Mouse (Mus musculus) brain, embryonic 14.5 days (tissue): ENCODE results near the gene Nol4l. TPM values are rescaled to one million over a fixed set of nuclear protein-coding genes. Genes with fewer than 3 reads are reported as not detected.
"Not testable (repeated sequence)": the region's sequence is repeated elsewhere in the genome, so short reads cannot be mapped to it uniquely, and the experiment has no call there.

Experiments
- DNase-seq: peaks from one replicate; pipeline ENCODE4 v3.0.0-alpha.2; 2011; ENCODE audit warnings: low read depth
- CTCF ChIP-seq: fragments of 200-500 bp; IDR thresholded peaks from 2 replicates; pipeline ENCODE4 v1.5.1; 2012; ENCODE audit warnings: inconsistent platforms, mild to moderate bottlenecking, moderate library complexity, borderline replicate concordance; ENCODE audit not compliant: insufficient read depth, insufficient read length; ENCODE audit errors: extremely low read depth
- POLR2A ChIP-seq: fragments of 200-500 bp; IDR thresholded peaks from 2 replicates; pipeline ENCODE4 v1.6.1; 2012; ENCODE audit warnings: mild to moderate bottlenecking, inconsistent platforms, borderline replicate concordance; ENCODE audit not compliant: poor library complexity, insufficient read depth, insufficient read length, severe bottlenecking; ENCODE audit errors: extremely low read depth
- polyA plus RNA-seq: library from polyadenylated mRNA; depleted of rRNA; stranded (reverse); fragments of >200 nt; gene quantifications from 2 replicates; pipeline ENCODE4 v1.2.3, GENCODE M21; 2012

The Nol4l gene
- polyA plus RNA-seq, 1 experiment, result 101 TPM

DNA sequence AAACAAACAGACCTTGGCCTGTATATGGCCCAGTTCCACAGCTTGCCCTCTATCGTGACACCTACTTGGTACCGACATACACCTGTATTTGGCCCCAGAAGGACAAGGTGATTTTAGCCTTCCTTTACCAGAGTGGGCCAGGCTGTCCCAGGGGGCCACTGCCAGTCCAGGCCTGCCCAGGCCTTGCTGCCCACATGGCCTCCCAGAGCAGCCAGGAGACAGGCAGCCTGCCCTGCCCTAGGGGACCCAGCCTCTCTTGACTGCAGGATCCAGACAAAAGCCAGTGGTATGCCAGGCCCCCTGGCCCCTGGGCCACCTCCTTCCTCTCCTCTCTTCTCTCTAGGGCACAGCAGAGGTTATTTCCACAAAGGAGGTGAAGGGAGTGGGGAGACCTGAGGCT, 21.8 kb downstream of the Nol4l start:
- DNase-seq, result no peak
- TF ChIP-seq CTCF (no peak), POLR2A (no peak)

DNA sequence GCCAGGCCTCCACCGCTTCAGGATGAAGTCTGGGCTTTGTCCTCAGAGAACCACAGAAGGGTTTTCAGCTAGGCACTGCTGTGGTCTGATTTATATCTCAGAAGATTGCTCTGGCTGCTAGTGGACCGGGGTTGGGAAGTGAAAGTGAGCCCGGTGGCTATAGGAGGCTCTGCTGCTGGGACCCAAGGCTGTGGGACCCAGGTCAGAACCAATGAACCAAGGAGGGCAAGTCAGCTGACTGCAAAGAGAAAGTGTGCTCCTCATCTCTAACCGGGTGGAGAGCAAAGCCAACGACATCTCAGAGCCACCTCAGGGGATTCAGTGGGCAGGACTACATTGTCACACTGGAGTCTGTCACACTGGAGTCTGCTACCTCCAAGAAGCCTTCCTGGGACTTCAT, 23.4 kb downstream of the Nol4l start:
- DNase-seq, result no peak
- TF ChIP-seq POLR2A (no peak), CTCF (no peak)

DNA sequence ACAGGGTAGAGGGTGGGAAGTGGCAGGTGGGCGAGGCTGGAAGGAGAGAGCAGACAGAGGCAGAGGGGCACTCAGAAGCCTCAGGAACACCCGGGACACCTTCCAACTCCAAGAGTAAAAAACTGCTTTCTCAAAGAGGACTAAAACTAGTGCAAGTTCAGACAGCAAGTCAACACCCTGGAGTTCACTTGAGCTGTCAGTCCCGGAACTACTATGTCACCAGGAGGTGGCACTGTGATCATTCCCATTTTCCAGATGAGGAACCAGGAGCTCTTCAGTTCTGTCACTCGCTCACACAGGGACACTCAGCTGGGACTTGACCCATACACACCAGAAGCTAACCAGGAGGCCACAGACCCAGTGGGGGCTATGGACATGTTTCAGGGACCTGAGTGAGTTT, 30.6 kb downstream of the Nol4l start:
- TF ChIP-seq CTCF (peak; percentile 25; the same call in 1 of the 2 replicates), POLR2A (no peak)
- DNase-seq, result peak; percentile 44

DNA sequence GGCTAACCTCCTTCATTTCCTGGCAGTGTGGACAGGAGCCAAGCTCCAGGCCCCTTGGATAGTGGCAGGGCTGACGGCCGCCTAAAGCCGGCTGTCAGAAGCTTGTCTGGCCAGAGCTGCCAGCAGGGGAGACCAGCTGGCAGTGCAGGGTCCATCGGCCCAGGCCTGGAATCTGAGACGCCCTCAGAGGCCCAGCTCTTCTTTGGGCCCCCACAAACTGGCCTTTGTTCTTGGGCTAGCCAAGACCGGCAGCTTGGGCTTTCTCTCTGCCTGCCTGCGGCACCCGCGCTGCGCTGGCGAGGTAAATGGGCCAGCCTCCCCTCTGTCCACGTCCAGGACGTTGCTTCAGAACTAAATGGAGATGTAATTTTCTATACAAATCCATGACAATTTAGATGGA, 32.9 kb downstream of the Nol4l start:
- peak; percentile 94 for DNase-seq
- TF ChIP-seq POLR2A (no peak), CTCF (peak; percentile 7; the same call in 1 of the 2 replicates)

DNA sequence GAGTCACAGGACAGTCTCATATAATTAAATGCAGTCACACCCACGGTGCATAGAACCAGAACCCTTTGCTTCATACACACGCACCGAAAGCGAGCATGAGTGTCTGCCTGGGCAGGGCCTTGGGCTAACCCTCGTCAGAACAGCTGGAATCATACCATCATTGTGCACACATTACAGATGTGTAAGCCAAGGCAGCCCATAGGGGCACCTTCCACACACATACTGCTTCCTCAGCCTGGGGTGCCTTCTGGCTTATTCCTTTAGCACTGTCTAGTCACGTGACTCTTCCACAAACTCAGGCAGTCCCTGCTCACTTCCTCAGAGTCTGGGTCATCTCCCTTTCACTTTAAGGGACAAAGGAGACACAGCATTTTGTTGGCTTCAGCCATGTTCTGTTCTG, 33.5 kb downstream of the Nol4l start:
- no peak for DNase-seq
- TF ChIP-seq CTCF (no peak), POLR2A (no peak)

DNA sequence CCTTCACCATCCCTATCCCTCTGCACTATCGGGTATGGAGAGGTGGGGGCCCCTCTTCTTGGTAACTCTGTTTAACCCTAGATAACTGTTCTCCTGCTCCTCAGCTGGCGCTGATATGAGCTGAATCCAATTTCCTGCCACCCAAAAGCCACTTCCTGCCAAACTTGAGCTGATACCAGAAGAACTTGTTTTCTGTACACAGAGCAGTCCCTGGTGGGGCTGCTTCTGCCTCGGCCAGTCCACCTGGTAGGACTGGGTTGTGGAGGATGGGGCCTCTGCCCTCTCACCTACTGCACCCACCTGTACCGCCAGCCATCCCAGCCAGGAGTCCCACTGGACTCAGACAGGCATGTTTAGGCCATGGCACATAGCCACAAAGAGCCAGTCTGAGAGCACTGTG, 34.0 kb downstream of the Nol4l start:
- no peak for TF ChIP-seq POLR2A
- no peak for TF ChIP-seq CTCF
- DNase-seq, result no peak

DNA sequence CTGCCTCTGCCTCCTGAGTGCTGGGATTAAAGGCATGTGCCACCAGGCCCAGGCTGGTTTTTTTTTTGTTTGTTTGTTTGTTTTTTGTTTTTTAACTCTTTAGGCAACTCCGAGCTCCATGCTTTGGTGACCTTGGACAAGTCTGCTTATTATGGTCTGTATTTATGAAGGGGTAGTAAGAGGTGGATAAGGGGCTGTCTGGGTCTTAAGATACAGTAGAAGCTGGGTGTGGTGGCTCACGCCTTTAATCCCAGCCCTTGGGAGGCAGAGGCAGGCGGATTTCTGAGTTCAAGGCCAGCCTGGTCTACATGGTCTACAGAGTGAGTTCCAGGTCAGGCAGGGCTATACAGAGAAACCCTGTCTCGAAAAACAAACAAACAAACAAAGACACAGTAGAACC, 34.4 kb downstream of the Nol4l start:
- DNase-seq, result not testable (repeated sequence)

DNA sequence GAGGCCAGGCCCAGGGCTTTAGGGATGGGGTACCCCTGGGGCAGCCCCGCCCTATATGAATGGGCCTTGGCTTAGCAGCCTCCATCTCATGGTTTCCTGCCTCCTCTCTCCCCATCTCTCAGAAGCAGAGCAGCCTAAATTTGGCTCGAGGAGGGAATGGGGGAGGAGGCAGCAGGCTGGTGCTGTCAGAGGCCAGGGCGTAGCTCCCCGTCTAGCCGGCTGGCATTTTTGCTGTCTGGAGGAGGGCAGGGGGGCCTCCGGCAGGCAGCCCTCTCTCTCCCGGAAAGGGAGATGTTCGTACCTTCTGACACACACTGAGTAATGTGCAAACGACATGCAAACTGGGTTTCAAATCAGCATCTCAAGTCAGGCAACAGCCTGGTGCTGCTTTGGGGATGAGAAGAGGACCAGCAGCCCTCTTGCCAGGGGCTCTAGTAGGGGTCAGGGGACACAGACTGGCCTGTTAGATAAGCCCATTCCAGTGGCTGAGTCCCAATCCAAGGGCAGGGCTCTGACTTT, 35.4 kb downstream of the Nol4l start:
- TF ChIP-seq POLR2A (no peak), CTCF (no peak)
- DNase-seq, result peak; percentile 65

DNA sequence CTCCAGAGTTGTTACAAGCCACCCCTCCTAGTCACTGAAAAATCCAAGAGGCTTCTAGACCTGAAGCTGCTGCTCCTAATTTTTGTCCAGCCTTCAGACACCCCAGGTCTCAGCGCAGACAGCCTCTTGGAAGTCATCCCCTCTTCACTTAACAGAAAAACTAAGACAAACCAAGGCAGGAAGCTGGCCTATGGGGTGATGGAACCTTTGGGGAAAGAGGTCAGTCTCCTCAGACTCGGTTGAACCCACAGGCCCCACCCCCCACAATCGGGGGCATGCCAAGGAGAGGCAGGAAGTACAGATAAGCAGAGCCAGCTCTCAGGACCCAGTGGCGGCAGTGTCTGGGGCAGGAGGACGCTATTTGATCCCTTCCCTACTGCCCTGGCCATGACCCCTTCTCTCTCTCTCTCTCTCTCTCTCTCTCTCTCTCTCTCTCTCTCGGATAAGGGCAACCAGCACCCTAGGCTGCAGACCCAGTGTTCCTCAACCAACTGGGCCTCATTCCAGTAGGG, 35.9 kb downstream of the Nol4l start:
- DNase-seq, result no peak
- TF ChIP-seq CTCF (no peak), POLR2A (no peak)

DNA sequence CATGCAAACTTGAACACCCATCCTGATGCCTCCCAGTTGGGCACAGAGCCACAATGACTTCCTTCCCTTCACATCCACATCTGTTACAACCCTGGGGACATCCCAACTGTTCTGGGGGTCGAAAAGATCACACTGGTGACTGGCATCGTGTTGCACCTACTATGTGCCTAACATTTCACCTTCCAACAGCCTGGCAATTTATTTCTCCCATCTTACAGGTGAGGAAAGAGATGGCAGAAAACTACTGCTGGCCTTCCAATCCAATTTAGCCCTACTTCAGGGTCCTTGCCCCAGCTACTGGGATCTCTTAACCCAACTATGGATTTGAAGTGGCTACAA, 36.4 kb downstream of the Nol4l start:
- DNase-seq, result no peak
- TF ChIP-seq CTCF (no peak), POLR2A (no peak)

DNA sequence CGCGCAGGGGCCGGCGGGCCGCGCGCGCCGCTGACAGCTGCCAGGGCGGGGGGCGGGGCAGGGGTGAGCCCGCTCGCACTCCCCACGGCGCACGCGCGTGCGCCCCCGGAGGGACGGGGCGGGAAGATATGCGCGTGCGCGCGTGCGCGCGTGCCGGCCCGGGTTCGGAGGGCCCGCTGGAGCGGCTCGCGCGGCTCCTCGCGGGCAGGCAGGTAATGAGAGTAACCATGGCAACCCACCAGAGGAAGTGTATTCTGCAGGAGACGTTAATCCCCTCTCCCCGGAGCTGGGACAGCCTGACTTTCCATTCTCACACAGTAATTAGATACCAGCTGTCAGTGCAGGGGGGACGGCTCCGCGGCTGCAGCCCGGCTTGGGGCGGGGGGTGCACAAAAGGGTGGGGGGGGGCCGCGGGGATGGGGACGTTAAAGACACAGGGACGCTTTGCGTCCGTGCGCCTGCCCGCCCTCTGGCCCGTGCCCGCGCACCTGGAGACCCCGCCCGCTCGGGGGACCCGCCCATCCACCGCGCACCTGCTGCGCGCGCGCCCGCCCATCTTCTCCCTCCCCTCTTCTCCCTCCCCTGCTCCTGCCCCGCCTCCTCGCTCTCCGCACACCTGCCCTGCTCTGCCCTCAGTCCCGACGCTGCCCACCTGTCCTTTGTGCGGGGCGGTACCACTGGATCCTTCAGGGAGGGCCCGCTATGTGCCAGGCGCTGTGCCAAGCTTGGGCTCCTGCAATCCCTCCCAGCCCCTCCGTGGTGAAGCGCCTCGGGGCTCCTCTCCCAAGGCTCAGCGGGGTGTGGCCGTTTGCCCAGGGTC, 37.0 kb downstream of the Nol4l start, which contains the start of gene 4930404H24Rik:
Gene 4930404H24Rik, plus strand, starts transcription at position 218 of the 820 bp plus-strand sequence.
- TF ChIP-seq CTCF, result no peak
- peak; percentile 56 for TF ChIP-seq POLR2A
- DNase-seq, result peak; percentile 97

DNA sequence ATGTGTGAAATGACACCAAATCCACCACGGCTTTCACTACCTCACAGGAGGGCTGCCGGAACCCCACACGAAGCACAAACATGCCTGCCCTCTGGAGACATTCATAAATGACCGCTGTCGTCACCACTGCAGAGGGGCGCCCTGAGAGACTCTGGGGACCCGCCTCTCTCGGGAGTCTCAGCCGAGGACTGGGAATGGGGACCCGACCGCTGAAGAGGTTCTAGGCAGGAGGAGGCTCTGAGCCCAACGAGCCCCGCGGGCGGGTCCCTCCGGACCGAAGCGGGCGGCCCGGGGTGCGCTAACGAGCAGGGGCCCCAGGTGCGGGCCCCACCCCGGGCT, 37.6 kb downstream of the Nol4l start:
- peak; percentile 48 for DNase-seq
- TF ChIP-seq POLR2A (no peak), CTCF (no peak)
